Mouse (Mus musculus) testis, adult 2 months (tissue): Measurements from ENCODE around the gene Irf8.

ENCODE experiments used
- CTCF ChIP-seq: fragments of 200-500 bp; IDR thresholded peaks from 2 replicates; pipeline ENCODE4 v1.5.1; 2012; ENCODE audit warnings: low read depth, mild to moderate bottlenecking, inconsistent platforms, low read length, moderate library complexity; ENCODE audit not compliant: control insufficient read depth, insufficient read depth, insufficient replicate concordance
- POLR2A ChIP-seq: fragments of 200-500 bp; IDR thresholded peaks from 2 replicates; pipeline ENCODE4 v1.6.1; 2012; ENCODE audit warnings: low read depth, mild to moderate bottlenecking, inconsistent platforms, low read length, moderate library complexity; ENCODE audit not compliant: control insufficient read depth

DNA sequence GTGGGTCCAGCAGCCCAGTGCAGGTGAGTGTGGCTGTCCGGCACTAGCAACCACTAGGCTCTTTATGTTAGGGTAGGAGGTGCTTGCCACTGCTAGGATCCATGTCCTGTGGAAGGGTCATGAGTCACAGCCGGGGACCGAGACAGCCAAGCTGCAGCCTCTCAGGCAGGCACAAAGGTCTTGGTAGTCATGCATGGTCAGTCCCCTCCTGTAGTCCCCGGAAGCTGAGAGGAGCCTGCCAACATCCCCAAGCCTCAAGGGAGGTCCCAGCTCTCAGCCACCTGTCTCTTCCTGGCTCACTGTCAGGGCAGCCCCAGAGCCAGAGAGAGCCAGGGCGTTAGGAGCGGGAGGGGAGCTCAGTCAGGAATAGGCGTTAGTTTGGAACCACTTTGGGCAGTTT, 11.1 kb downstream of the Irf8 start:
- TF ChIP-seq CTCF (no peak), POLR2A (no peak)
